Mouse (Mus musculus): Measurements from ENCODE around the gene Wnk2.

- TF ChIP-seq POLR2A (IDR thresholded peaks at IDR 0.05; ENCODE audit: low read depth, low read length): no peak
- TF ChIP-seq CTCF (conservative IDR thresholded peaks at IDR 0.05; ENCODE audit: insufficient read depth, insufficient read length, low read depth, low read length): no peak
Observed at GRCm38 (mm10) chr13:49109665-49110064, 38.1 kb downstream of the Wnk2 start.
